Mouse (Mus musculus) liver, embryonic 12.5 days (tissue): ENCODE measurements around the gene Rgs17. TPM values are rescaled to one million over a fixed set of nuclear protein-coding genes. Genes with fewer than 3 reads are reported as not detected.

ENCODE experiments used
- ATAC-seq: fragments of 200-750 bp; cut with Nextera tagmentation; 2 replicates; pipeline ENCODE4 v1.8.0; 2017; ENCODE audit warnings: moderate number of reproducible peaks, mild to moderate bottlenecking, moderate library complexity
- H3K27ac ChIP-seq: fragments of 300-500 bp; sonication (generic); 2 replicates; pipeline ENCODE4 v1.5.1; 2016; ENCODE audit warnings: mild to moderate bottlenecking
- H3K27me3 ChIP-seq: fragments of 300-500 bp; sonication (generic); replicated peaks from 2 replicates; pipeline ENCODE4 v1.6.1; 2016; ENCODE audit warnings: mild to moderate bottlenecking, moderate library complexity
- H3K36me3 ChIP-seq: fragments of 300-500 bp; sonication (generic); 2 replicates; pipeline ENCODE4 v1.6.1; 2016; ENCODE audit warnings: mild to moderate bottlenecking, moderate library complexity
- H3K4me1 ChIP-seq: fragments of 300-500 bp; sonication (generic); 2 replicates; pipeline ENCODE4 v1.6.1; 2016
- H3K4me2 ChIP-seq: fragments of 300-500 bp; sonication (generic); 2 replicates; pipeline ENCODE4 v1.6.1; 2016; ENCODE audit warnings: mild to moderate bottlenecking, moderate library complexity
- H3K4me3 ChIP-seq: fragments of 300-500 bp; sonication (generic); 2 replicates; pipeline ENCODE4 v1.5.1; 2016; ENCODE audit warnings: mild to moderate bottlenecking, moderate library complexity
- H3K9ac ChIP-seq: fragments of 300-500 bp; sonication (generic); 2 replicates; pipeline ENCODE4 v1.6.1; 2016; ENCODE audit warnings: mild to moderate bottlenecking, moderate library complexity
- H3K9me3 ChIP-seq: fragments of 300-500 bp; sonication (generic); replicated peaks from 2 replicates; pipeline ENCODE4 v1.6.1; 2016; ENCODE audit warnings: mild to moderate bottlenecking, moderate library complexity
- WGBS: fragments of 180-500 bp; shearing (Covaris S2); methylation state at CpG from one replicate; pipeline ENCODE4 v1.1.7; 2016; ENCODE audit not compliant: insufficient replicate concordance; 5-methylcytosine and 5-hydroxymethylcytosine counted together
- polyA plus RNA-seq: library from polyadenylated mRNA; unstranded; fragments of >200 nt; fragmentation: Nextera tagmentation; extraction: Ambion mirVana; gene quantifications from 2 replicates; pipeline ENCODE4 v1.2.1, GENCODE M21; 2016

Rgs17 gene
- polyA plus RNA-seq, 1 experiment from 2014 or later, result 0.07 TPM

DNA sequence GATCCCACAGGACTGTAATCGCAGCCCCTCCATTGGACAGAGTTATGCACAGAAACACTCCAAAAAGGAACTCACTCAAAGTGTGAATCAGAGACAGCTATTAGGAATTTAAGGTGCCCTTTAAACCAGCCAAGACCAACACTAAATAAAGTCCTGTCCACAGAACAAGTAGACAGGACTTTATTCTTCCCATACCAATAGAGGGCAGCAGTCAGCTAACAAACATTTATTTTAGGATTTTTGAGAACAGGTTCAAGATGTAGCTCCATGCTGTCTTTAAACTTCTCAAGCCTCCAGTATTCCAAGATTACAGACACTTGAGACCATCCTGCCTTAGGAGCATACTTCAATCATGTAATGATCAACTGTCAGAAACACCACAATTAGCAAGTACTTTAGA, 121.7 kb downstream of the Rgs17 start:
- H3K9ac ChIP-seq, result no peak overlapping the region
- H3K27ac ChIP-seq, result no peak overlapping the region
- peaks cover 34% of the 10 kb centered on the region for H3K4me1 ChIP-seq
- WGBS, result 89% methylated on average over 1 of the region's 1 CpGs
- no peak for ATAC-seq
- H3K4me3 ChIP-seq, result 0 out of 2 replicates have a peak overlapping the region, but pooled peaks have one; percentile 98
- peaks cover 61% of the 10 kb centered on the region for H3K36me3 ChIP-seq
- H3K9me3 ChIP-seq, result no peaks in the 10 kb centered on the region
- H3K4me2 ChIP-seq, result peak overlapping the region; percentile 91
- no peaks in the 10 kb centered on the region for H3K27me3 ChIP-seq

DNA sequence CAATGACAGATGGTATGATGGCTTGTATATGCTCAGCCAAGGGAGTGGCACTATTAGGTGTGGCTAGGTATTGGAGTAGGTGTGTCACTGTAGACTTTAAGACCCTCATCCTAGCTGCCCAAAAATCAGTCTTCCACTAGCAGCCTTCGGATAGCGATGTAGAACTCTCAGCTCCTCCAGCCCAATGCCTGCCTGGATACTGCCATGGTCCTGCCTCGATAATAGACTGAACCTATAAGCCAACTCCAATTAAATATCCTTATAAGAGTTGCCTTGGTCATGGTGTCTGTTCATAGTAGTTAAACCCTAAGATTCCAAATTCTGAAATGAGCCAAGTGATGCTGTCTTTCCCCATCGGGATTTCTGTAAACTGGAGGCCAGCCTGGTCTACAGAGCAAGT, 124.1 kb downstream of the Rgs17 start:
- WGBS, result 84% methylated on average over 4 of the region's 4 CpGs
- ATAC-seq, result peak; percentile 40
- no peak overlapping the region for H3K9ac ChIP-seq
- H3K9me3 ChIP-seq, result no peaks in the 10 kb centered on the region
- no peak overlapping the region for H3K4me3 ChIP-seq
- H3K4me1 ChIP-seq, result peaks cover 27% of the 10 kb centered on the region
- no peaks in the 10 kb centered on the region for H3K27me3 ChIP-seq
- H3K36me3 ChIP-seq, result peaks cover 52% of the 10 kb centered on the region
- H3K4me2 ChIP-seq, result no peak overlapping the region
- no peak overlapping the region for H3K27ac ChIP-seq

DNA sequence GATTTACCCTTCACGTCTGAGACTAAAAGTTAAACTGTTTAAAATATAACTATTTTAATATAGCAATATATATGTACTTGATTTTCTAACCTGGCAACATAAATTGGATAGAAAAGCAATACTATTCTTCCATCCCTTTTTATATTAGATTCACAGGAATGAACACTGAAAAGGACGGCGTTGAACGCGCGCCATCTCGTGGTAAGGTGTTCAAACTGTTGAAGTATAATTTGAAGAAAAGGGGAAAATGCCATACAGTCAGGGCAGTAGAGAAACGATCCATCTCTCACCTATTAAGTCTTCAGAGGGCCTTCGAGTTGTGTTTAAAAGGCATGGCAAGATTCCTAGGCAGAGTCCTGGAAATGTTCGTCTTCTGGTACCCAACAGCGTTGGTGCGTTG, 131.5 kb downstream of the Rgs17 start:
- H3K36me3 ChIP-seq, result no peaks in the 10 kb centered on the region
- no peak for ATAC-seq
- no peak overlapping the region for H3K27ac ChIP-seq
- no peak overlapping the region for H3K4me2 ChIP-seq
- H3K4me3 ChIP-seq, result no peak overlapping the region
- H3K9ac ChIP-seq, result no peak overlapping the region
- 20% methylated on average over 12 of the region's 12 CpGs for WGBS
- H3K9me3 ChIP-seq, result no peaks in the 10 kb centered on the region
- H3K27me3 ChIP-seq, result no peaks in the 10 kb centered on the region; the same call in 1 of the 2 replicates
- no peaks in the 10 kb centered on the region for H3K4me1 ChIP-seq

DNA sequence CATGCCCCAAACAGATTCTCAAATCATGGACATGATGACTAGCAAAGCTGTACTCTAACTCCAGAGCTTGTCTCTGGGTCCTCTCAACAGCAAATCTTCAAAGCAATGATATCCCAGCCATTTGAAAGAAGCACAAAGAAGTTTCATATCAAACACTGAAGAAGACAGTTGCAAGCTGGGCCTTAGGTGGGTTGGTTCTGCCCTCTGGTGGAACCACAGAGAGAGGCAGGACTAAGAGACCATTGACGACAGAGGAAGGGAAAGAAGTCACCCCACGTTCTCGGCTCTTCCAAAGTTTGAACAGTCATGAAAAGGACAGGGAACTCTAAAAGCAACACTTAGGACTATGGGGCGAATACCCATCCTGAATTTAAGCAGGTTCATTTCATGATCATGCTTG, 135.3 kb downstream of the Rgs17 start:
- no peak overlapping the region for H3K9ac ChIP-seq
- H3K36me3 ChIP-seq, result no peaks in the 10 kb centered on the region
- no peak for ATAC-seq
- no peak overlapping the region for H3K4me3 ChIP-seq
- H3K27me3 ChIP-seq, result no peaks in the 10 kb centered on the region; the same call in 1 of the 2 replicates
- H3K27ac ChIP-seq, result no peak overlapping the region
- H3K4me2 ChIP-seq, result no peak overlapping the region
- WGBS, result 19% methylated on average over 4 of the region's 4 CpGs
- no peaks in the 10 kb centered on the region for H3K4me1 ChIP-seq
- H3K9me3 ChIP-seq, result no peaks in the 10 kb centered on the region

Other genes with a start within 250 kb of the Rgs17 start
- 94.0 and 95.6 TPM in 2 replicates for gene Fbxo5, start 116.8 kb downstream of the Rgs17 start, polyA plus RNA-seq
- 9.3 and 10.0 TPM in 2 replicates for gene Mtrf1l, start 98.5 kb downstream of the Rgs17 start, polyA plus RNA-seq